Mouse (Mus musculus): ENCODE measurements around the gene Tbc1d8. TPM values are rescaled to one million over a fixed set of nuclear protein-coding genes. Genes with fewer than 3 reads are reported as not detected.
A peak's percentile ranks its signal among the peaks of the same experiment; 100 is the strongest.

The Tbc1d8 gene
- total and polyA plus RNA-seq, 3 experiments = 0.16 to 1.4 (median 0.81) TPM

- no peak for DNase-seq (ENCODE audit: extremely low read depth)
- Histone ChIP-seq H3K27me3 (replicated peaks) (peaks cover 17% of the 10 kb centered on the region), H3K36me3 (replicated peaks in 1 of 2; ENCODE audit: control insufficient read depth in 1 of 2, insufficient read depth in 1 of 2, low read length in 1 of 2) (no peaks in the 10 kb centered on the region), H3K9ac (ENCODE audit: insufficient read depth, low read depth) (no peak overlapping the region), H3K4me1 (ENCODE audit: control insufficient read depth in 1 of 2, insufficient read depth in 2 of 2) (no peaks in the 10 kb centered on the region), H3K9me3 (replicated peaks; ENCODE audit: low read length) (peaks cover 19% of the 10 kb centered on the region), H3K4me2 (ENCODE audit: insufficient read depth, low read depth, poor library complexity, severe bottlenecking) (no peak overlapping the region), H3K79me2 (replicated peaks; ENCODE audit: control insufficient read depth, extremely low read depth, insufficient read depth, poor library complexity, severe bottlenecking) (no peaks in the 10 kb centered on the region), H3K27ac (ENCODE audit: insufficient read depth, low read depth) (no peak overlapping the region), H3K4me3 (replicated peaks in 1 of 3; ENCODE audit: low read depth in 2 of 3, low read length in 2 of 3, poor library complexity in 1 of 3) (no peak overlapping the region)
- no peak for TF ChIP-seq RAD21 (IDR thresholded peaks at IDR 0.05; ENCODE audit: low read depth, low read length)
- no peak for TF ChIP-seq ZMIZ1 (IDR thresholded peaks at IDR 0.05; ENCODE audit: low read depth, low read length)
- dilution Hi-C loops (cut with MboI; ENCODE audit: extremely low pct_ligation_motif_present, extremely low pct_unique_long_range_greater_than_20kb, low sequenced_read_pairs) = no loop called here
- in situ Hi-C loops (cut with MboI; ENCODE audit: low pct_ligation_motif_present, low pct_unique_long_range_greater_than_20kb, low sequenced_read_pairs) = no loop called here
Measured at GRCm38 (mm10) chr1:39471298-39471902, 7.2 kb downstream of the Tbc1d8 start.

GRCm38 (mm10) chr1:39468982-39469381, 9.6 kb downstream of the Tbc1d8 start:
- Histone ChIP-seq H3K9me3 (replicated peaks; ENCODE audit: low read length) (peaks cover 5% of the 10 kb centered on the region), H3K4me3 (replicated peaks in 1 of 3; ENCODE audit: low read depth in 2 of 3, low read length in 2 of 3, poor library complexity in 1 of 3) (no peak overlapping the region), H3K4me2 (ENCODE audit: insufficient read depth, low read depth, poor library complexity, severe bottlenecking) (no peak overlapping the region), H3K4me1 (ENCODE audit: control insufficient read depth in 1 of 2, insufficient read depth in 2 of 2) (no peaks in the 10 kb centered on the region), H3K27me3 (replicated peaks) (peaks cover 7% of the 10 kb centered on the region), H3K9ac (ENCODE audit: insufficient read depth, low read depth) (no peak overlapping the region), H3K27ac (ENCODE audit: insufficient read depth, low read depth) (no peak overlapping the region), H3K36me3 (replicated peaks in 1 of 2; ENCODE audit: control insufficient read depth in 1 of 2, insufficient read depth in 1 of 2, low read length in 1 of 2) (no peaks in the 10 kb centered on the region), H3K79me2 (replicated peaks; ENCODE audit: control insufficient read depth, extremely low read depth, insufficient read depth, poor library complexity, severe bottlenecking) (no peaks in the 10 kb centered on the region)
- DNase-seq (ENCODE audit: extremely low read depth) = no peak
- TF ChIP-seq MEF2A (IDR thresholded peaks at IDR 0.05; ENCODE audit: borderline replicate concordance, low read depth, low read length) (no peak), MAX (IDR thresholded peaks at IDR 0.05; ENCODE audit: low read length) (no peak)
- dilution Hi-C loops (cut with MboI; ENCODE audit: extremely low pct_ligation_motif_present, extremely low pct_unique_long_range_greater_than_20kb, low sequenced_read_pairs) (no loop called here), in situ Hi-C loops (cut with MboI; ENCODE audit: low pct_ligation_motif_present, low pct_unique_long_range_greater_than_20kb, low sequenced_read_pairs) (no loop called here)

- in situ Hi-C loops (cut with MboI; ENCODE audit: low pct_ligation_motif_present, low pct_unique_long_range_greater_than_20kb, low sequenced_read_pairs) = no loop called here
- Histone ChIP-seq H3K9ac (ENCODE audit: insufficient read depth, low read depth) (no peak overlapping the region), H3K4me3 (replicated peaks in 1 of 3; ENCODE audit: low read depth in 2 of 3, low read length in 2 of 3, poor library complexity in 1 of 3) (no peak overlapping the region), H3K4me1 (ENCODE audit: control insufficient read depth in 1 of 2, insufficient read depth in 2 of 2) (no peaks in the 10 kb centered on the region), H3K27ac (ENCODE audit: insufficient read depth, low read depth) (no peak overlapping the region), H3K9me3 (replicated peaks; ENCODE audit: low read length) (peaks cover 5% of the 10 kb centered on the region), H3K27me3 (replicated peaks) (peaks cover 5% of the 10 kb centered on the region), H3K36me3 (replicated peaks in 1 of 2; ENCODE audit: control insufficient read depth in 1 of 2, insufficient read depth in 1 of 2, low read length in 1 of 2) (no peaks in the 10 kb centered on the region), H3K4me2 (ENCODE audit: insufficient read depth, low read depth, poor library complexity, severe bottlenecking) (no peak overlapping the region), H3K79me2 (replicated peaks; ENCODE audit: control insufficient read depth, extremely low read depth, insufficient read depth, poor library complexity, severe bottlenecking) (no peaks in the 10 kb centered on the region)
- dilution Hi-C loops (cut with MboI; ENCODE audit: extremely low pct_ligation_motif_present, extremely low pct_unique_long_range_greater_than_20kb, low sequenced_read_pairs) = no loop called here
- no peak for DNase-seq (ENCODE audit: extremely low read depth)
- TF ChIP-seq MYC (IDR thresholded peaks at IDR 0.05; ENCODE audit: low read depth, low read length) (no peak), BHLHE40 (IDR thresholded peaks at IDR 0.05; ENCODE audit: low read depth, low read length) (peak; percentile 33; the same call in 1 of the 2 replicates)
Measured at GRCm38 (mm10) chr1:39466526-39466925, 12.0 kb downstream of the Tbc1d8 start.

GRCm38 (mm10) chr1:39464760-39465159, 13.8 kb downstream of the Tbc1d8 start:
- Histone ChIP-seq H3K27me3 (replicated peaks) (peaks cover 5% of the 10 kb centered on the region), H3K9ac (ENCODE audit: insufficient read depth, low read depth) (no peak overlapping the region), H3K27ac (ENCODE audit: insufficient read depth, low read depth) (no peak overlapping the region), H3K4me3 (replicated peaks in 1 of 3; ENCODE audit: low read depth in 2 of 3, low read length in 2 of 3, poor library complexity in 1 of 3) (no peak overlapping the region), H3K79me2 (replicated peaks; ENCODE audit: control insufficient read depth, extremely low read depth, insufficient read depth, poor library complexity, severe bottlenecking) (no peaks in the 10 kb centered on the region), H3K4me1 (ENCODE audit: control insufficient read depth in 1 of 2, insufficient read depth in 2 of 2) (no peaks in the 10 kb centered on the region), H3K9me3 (replicated peaks; ENCODE audit: low read length) (no peaks in the 10 kb centered on the region), H3K4me2 (ENCODE audit: insufficient read depth, low read depth, poor library complexity, severe bottlenecking) (no peak overlapping the region), H3K36me3 (replicated peaks in 1 of 2; ENCODE audit: control insufficient read depth in 1 of 2, insufficient read depth in 1 of 2, low read length in 1 of 2) (no peaks in the 10 kb centered on the region)
- dilution Hi-C loops (cut with MboI; ENCODE audit: extremely low pct_ligation_motif_present, extremely low pct_unique_long_range_greater_than_20kb, low sequenced_read_pairs) = no loop called here
- no peak for DNase-seq (ENCODE audit: extremely low read depth)
- in situ Hi-C loops (cut with MboI; ENCODE audit: low pct_ligation_motif_present, low pct_unique_long_range_greater_than_20kb, low sequenced_read_pairs) = no loop called here
- TF ChIP-seq TBP (conservative IDR thresholded peaks at IDR 0.05; ENCODE audit: low read depth, low read length) = no peak
- TF ChIP-seq TCF12 (IDR thresholded peaks at IDR 0.05; ENCODE audit: low read depth, low read length) = no peak
- no peak for TF ChIP-seq JUN (IDR thresholded peaks at IDR 0.05; ENCODE audit: insufficient read depth, low read depth, low read length)
- no peak for TF ChIP-seq MAX (IDR thresholded peaks at IDR 0.05; ENCODE audit: low read length)
- no peak for TF ChIP-seq MAZ (IDR thresholded peaks at IDR 0.05; ENCODE audit: low read depth, low read length)
- TF ChIP-seq ZC3H11A (IDR thresholded peaks at IDR 0.05; ENCODE audit: low read depth, low read length) = no peak
- no peak for TF ChIP-seq CHD1 (IDR thresholded peaks at IDR 0.05; ENCODE audit: low read depth, low read length)
- TF ChIP-seq USF2 (conservative IDR thresholded peaks at IDR 0.05; ENCODE audit: low read depth, low read length) = no peak
- no peak for TF ChIP-seq UBTF (IDR thresholded peaks at IDR 0.05; ENCODE audit: low read depth, low read length)
- TF ChIP-seq NRF1 (IDR thresholded peaks at IDR 0.05; ENCODE audit: low read depth, low read length) = no peak
- no peak for TF ChIP-seq RCOR1 (conservative IDR thresholded peaks at IDR 0.05; ENCODE audit: low read depth, low read length)
- no peak for TF ChIP-seq SIN3A (IDR thresholded peaks at IDR 0.05; ENCODE audit: low read length)
- TF ChIP-seq MEF2A (IDR thresholded peaks at IDR 0.05; ENCODE audit: borderline replicate concordance, low read depth, low read length) = no peak
- TF ChIP-seq CHD2 (IDR thresholded peaks at IDR 0.05; ENCODE audit: low read length) = no peak
- TF ChIP-seq CTCF (conservative IDR thresholded peaks at IDR 0.05 in 1 of 2, IDR thresholded peaks at IDR 0.05 in 1 of 2; ENCODE audit: low read depth in 2 of 2, low read length in 2 of 2) = no peak

Data from CH12.LX (cell line).